Mouse (Mus musculus) heart, postnatal 0 days (tissue): ENCODE results near the gene Cyp2d11.

Source experiments
- CTCF ChIP-seq: IDR thresholded peaks from 2 replicates; pipeline ENCODE4 v1.5.1; 2016; ENCODE audit warnings: antibody characterized with exemption, control low read depth, low read depth
- EP300 ChIP-seq: IDR thresholded peaks from 2 replicates; pipeline ENCODE4 v1.6.1; 2016; ENCODE audit warnings: antibody characterized with exemption, low read depth

GRCm38 (mm10) chr15:82377701-82378100 lies 16.1 kb downstream of the Cyp2d11 start:
- TF ChIP-seq CTCF (no peak), EP300 (no peak)
